9 mouse cellular contexts compared by ENCODE assay signal in genomic region chr2:129601059-129601650, GRCm38 (mm10). TPM values are rescaled to one million over a fixed set of nuclear protein-coding genes. Genes with fewer than 3 reads are reported as not detected.
A peak's percentile ranks its signal among the peaks of the same experiment; 100 is the strongest.
DNase-seq lines count a peak whose midpoint lies in the region; ATAC-seq and TF ChIP-seq lines count a peak whose summit lies in the region.
"Had no signal": no experiment of that assay in that cellular context is flagged by ENCODE, and none has a peak within 500 bp of the region (broad histone marks: within the 10 kb centered on the region; RNA-seq: fewer than 3 reads in every experiment).

No protein-coding gene starts in this region.

- H3K4me1 ChIP-seq in heart, embryonic 12.5 days (replicated peaks) = peaks cover 68% of the 10 kb centered on the region
- H3K4me1 ChIP-seq in stomach, postnatal 0 days (replicated peaks; ENCODE audit: control insufficient read depth, insufficient read depth) = peaks cover 7% of the 10 kb centered on the region; the same call in 1 of the 2 replicates
- H3K4me1 ChIP-seq in hindbrain, embryonic 10.5 days (replicated peaks) = peaks cover 39% of the 10 kb centered on the region

- no peaks in the 10 kb centered on the region for H3K27me3 ChIP-seq in heart, embryonic 12.5 days (replicated peaks)
- no peaks in the 10 kb centered on the region for H3K27me3 ChIP-seq in stomach, postnatal 0 days (ENCODE audit: control insufficient read depth, insufficient read depth, low read length)
- H3K27me3 ChIP-seq in hindbrain, embryonic 10.5 days (ENCODE audit: insufficient read depth, poor library complexity, severe bottlenecking) = no peaks in the 10 kb centered on the region
- H3K27me3 ChIP-seq: liver, embryonic 15.5 days had no signal

- no peak overlapping the region for H3K27ac ChIP-seq in heart, embryonic 12.5 days (ENCODE audit: poor library complexity, severe bottlenecking)
- 0 out of 2 replicates have a peak overlapping the region, but pooled peaks have one; percentile 45 for H3K27ac ChIP-seq in stomach, postnatal 0 days (replicated peaks)
- no peak overlapping the region for H3K27ac ChIP-seq in hindbrain, embryonic 10.5 days
- H3K27ac ChIP-seq: liver, embryonic 15.5 days had no signal

- no peak for ATAC-seq in heart, embryonic 12.5 days (ENCODE audit: insufficient number of reproducible peaks, low FRiP score)
- ATAC-seq in stomach, postnatal 0 days (ENCODE audit: low FRiP score, low TSS enrichment) = no peak; the same call in 1 of the 2 replicates

- TF ChIP-seq EP300 in stomach, postnatal 0 days (optimal IDR thresholded peaks at IDR 0.05) = no peak

- intact Hi-C loops in heart, postnatal 36 days (cut with DNase I) = no loop called here

- WGBS in heart, embryonic 12.5 days = 84% methylated on average over 1 of the region's 1 CpGs
- 83% methylated on average over 1 of the region's 1 CpGs for WGBS in stomach, postnatal 0 days
- WGBS in hindbrain, embryonic 10.5 days = 97% methylated on average over 1 of the region's 1 CpGs

- peak; percentile 67 to 80 for DNase-seq in heart, adult 18-20 months
- DNase-seq in right cerebral cortex, postnatal 14 days = peak; percentile 46
- no peak for DNase-seq in right cerebral cortex, adult 18-20 months
- DNase-seq in heart, postnatal 36 days = peak; percentile 26 to 50
- DNase-seq in stomach, postnatal 0 days (ENCODE audit: low spot score) = no peak
- no peak for DNase-seq in hindbrain, embryonic 10.5 days (ENCODE audit: low spot score)
- DNase-seq in left cerebral cortex, adult 11 months (ENCODE audit: low spot score) = no peak

- no peaks in the 10 kb centered on the region for H3K9me3 ChIP-seq in heart, embryonic 12.5 days (replicated peaks)
- H3K9me3 ChIP-seq in stomach, postnatal 0 days (ENCODE audit: control insufficient read depth, low read length) = no peaks in the 10 kb centered on the region
- H3K9me3 ChIP-seq in hindbrain, embryonic 10.5 days = no peaks in the 10 kb centered on the region
- H3K9me3 ChIP-seq: liver, embryonic 15.5 days had no signal

- H3K4me3 ChIP-seq in heart, embryonic 12.5 days = no peak overlapping the region
- H3K4me3 ChIP-seq in stomach, postnatal 0 days (ENCODE audit: low read depth, low read length) = no peak overlapping the region
- H3K4me3 ChIP-seq in hindbrain, embryonic 10.5 days = no peak overlapping the region
- H3K4me3 ChIP-seq: liver, embryonic 15.5 days had no signal

- TF ChIP-seq CTCF in stomach, postnatal 0 days (IDR thresholded peaks at IDR 0.05; ENCODE audit: low read depth) = no peak

- H3K36me3 ChIP-seq in heart, embryonic 12.5 days = no peaks in the 10 kb centered on the region
- no peaks in the 10 kb centered on the region for H3K36me3 ChIP-seq in stomach, postnatal 0 days (ENCODE audit: control insufficient read depth, insufficient read depth, low read length)
- no peaks in the 10 kb centered on the region for H3K36me3 ChIP-seq in hindbrain, embryonic 10.5 days
- H3K36me3 ChIP-seq: liver, embryonic 15.5 days had no signal

- H3K4me2 ChIP-seq in heart, embryonic 12.5 days = no peak overlapping the region
- H3K4me2 ChIP-seq in stomach, postnatal 0 days (replicated peaks; ENCODE audit: low read depth) = no peak overlapping the region
- H3K4me2 ChIP-seq: liver, embryonic 15.5 days had no signal

- H3K9ac ChIP-seq in heart, embryonic 12.5 days = no peak overlapping the region
- no peak overlapping the region for H3K9ac ChIP-seq in stomach, postnatal 0 days (ENCODE audit: low read length)
- H3K9ac ChIP-seq: liver, embryonic 15.5 days had no signal

RNA-seq across cellular contexts. Expression of gene Sirpa, which starts 8.5 kb away (rescaled TPM):
- total RNA-seq in heart, adult 18-20 months (2021) = 10 to 100 TPM; 27.5 to 29.4 TPM
- polyA plus RNA-seq in heart, embryonic 12.5 days (2016; fragmentation: Nextera tagmentation; extraction: Ambion mirVana) = 14.4 and 18.6 TPM in 2 replicates
- total RNA-seq in heart, postnatal 36 days (2021) = 10 to 100 TPM; 27.0 to 32.2 TPM
- 13.2 and 14.7 TPM in 2 replicates for polyA plus RNA-seq in stomach, postnatal 0 days (2015; fragmentation: Nextera tagmentation; extraction: Ambion mirVana)
- polyA plus RNA-seq in hindbrain, embryonic 10.5 days (2016; fragmentation: Nextera tagmentation; extraction: Ambion mirVana) = 19.6 and 20.9 TPM in 2 replicates

Comparison
In these comparisons a context has a peak if more than half of its experiments do, and no peak if none do; other contexts are left out.
1. DNase-seq: peak in heart, adult 18-20 months (2 of 2), right cerebral cortex, postnatal 14 days (single experiment) and heart, postnatal 36 days (2 of 2); none in right cerebral cortex, adult 18-20 months (single experiment), stomach, postnatal 0 days (single experiment), hindbrain, embryonic 10.5 days (single experiment) and left cerebral cortex, adult 11 months (single experiment).